Mouse (Mus musculus): ENCODE results near the gene Gm26620.

GRCm38 (mm10) chr1:170934383-170934782 lies 49.5 kb downstream of the Gm26620 start:
- TF ChIP-seq CTCF (IDR thresholded peaks at IDR 0.05; ENCODE audit: low read depth) = no peak
- TF ChIP-seq EP300 (IDR thresholded peaks at IDR 0.05; ENCODE audit: low read depth) = no peak
